Mouse (Mus musculus) heart, embryonic 15.5 days (tissue): ENCODE data around the gene Carmil3. TPM values are rescaled to one million over a fixed set of nuclear protein-coding genes. Genes with fewer than 3 reads are reported as not detected.

Experiments
- ATAC-seq: fragments of 200-750 bp; cut with Nextera tagmentation; replicated peaks from 2 replicates; pipeline ENCODE4 v1.8.0; 2017; ENCODE audit warnings: low read depth, moderate TSS enrichment; ENCODE audit not compliant: insufficient number of reproducible peaks, insufficient read depth, low FRiP score
- H3K27ac ChIP-seq: fragments of 300-500 bp; sonication (generic); 2 replicates; pipeline ENCODE4 v1.5.1; 2015; ENCODE audit warnings: mild to moderate bottlenecking, inconsistent platforms
- H3K27me3 ChIP-seq: fragments of 300-500 bp; sonication (generic); 2 replicates; pipeline ENCODE4 v1.6.1; 2015; ENCODE audit warnings: inconsistent platforms
- H3K36me3 ChIP-seq: fragments of 300-500 bp; sonication (generic); 2 replicates; pipeline ENCODE4 v1.6.1; 2015; ENCODE audit warnings: mild to moderate bottlenecking, inconsistent platforms
- H3K4me1 ChIP-seq: fragments of 300-500 bp; sonication (generic); replicated peaks from 2 replicates; pipeline ENCODE4 v1.6.1; 2015; ENCODE audit warnings: inconsistent platforms
- H3K4me2 ChIP-seq: fragments of 300-500 bp; sonication (generic); 2 replicates; pipeline ENCODE4 v1.6.1; 2015; ENCODE audit warnings: inconsistent platforms, mild to moderate bottlenecking, moderate library complexity
- H3K4me3 ChIP-seq: fragments of 300-500 bp; sonication (generic); 2 replicates; pipeline ENCODE4 v1.5.1; 2015; ENCODE audit warnings: mild to moderate bottlenecking, inconsistent platforms
- H3K9ac ChIP-seq: fragments of 300-500 bp; sonication (generic); 2 replicates; pipeline ENCODE4 v1.6.1; 2015; ENCODE audit warnings: mild to moderate bottlenecking, inconsistent platforms
- H3K9me3 ChIP-seq: fragments of 300-500 bp; sonication (generic); replicated peaks from 2 replicates; pipeline ENCODE4 v1.6.1; 2016; ENCODE audit warnings: inconsistent platforms
- WGBS: fragments of 180-500 bp; shearing (Covaris S2); methylation state at CpG from one replicate; pipeline ENCODE4 v1.1.7; 2015; ENCODE audit warnings: mixed read lengths; 5-methylcytosine and 5-hydroxymethylcytosine counted together
- polyA plus RNA-seq: library from polyadenylated mRNA; unstranded; fragments of >200 nt; fragmentation: Nextera tagmentation; extraction: Ambion mirVana; gene quantifications from 2 replicates; pipeline ENCODE4 v1.2.1, GENCODE M21; 2015

Carmil3 gene
- polyA plus RNA-seq, result 1.1 and 1.8 TPM in 2 replicates

DNA sequence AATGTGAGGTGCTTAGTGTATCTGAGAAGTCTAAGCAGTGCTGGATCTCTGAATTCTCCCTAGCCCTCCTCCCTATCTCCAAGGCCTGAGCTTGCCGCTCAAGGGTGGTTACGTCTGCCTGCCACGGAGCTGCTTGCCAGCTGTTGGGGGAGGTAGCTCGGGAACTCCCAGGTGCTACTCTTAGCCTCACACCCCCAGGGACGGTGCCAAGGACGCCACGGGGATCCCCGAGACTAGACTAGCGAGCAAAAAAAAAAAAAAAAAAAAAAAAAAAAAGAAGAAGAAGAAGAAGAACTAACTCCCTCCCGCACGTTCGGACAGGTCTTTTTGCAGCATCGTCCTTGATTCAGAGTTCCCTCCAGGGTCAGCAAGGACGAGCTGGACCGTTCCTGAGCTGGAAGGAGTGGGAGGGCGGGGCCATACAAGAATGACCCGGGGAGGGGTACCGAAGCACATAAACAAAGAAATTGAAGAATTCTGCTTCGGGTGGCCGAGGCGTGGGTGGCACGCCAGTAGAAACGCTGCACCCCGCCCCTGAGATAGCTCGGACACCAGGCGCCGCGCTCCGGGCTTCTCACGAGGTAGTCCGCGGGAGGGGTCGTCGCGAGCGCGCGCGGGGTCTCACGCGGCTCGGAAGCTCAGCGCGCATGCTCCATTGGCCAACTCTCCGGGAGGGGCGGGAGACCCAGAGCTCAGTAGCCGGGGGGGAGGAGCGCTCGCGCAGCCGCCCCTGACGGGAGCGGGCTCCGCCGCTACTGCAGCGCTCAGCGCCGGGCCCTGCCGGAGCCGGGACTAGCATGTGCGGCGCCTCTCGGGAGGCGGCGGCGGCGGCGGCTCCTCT lies at the start of gene Carmil3:
Carmil3 (plus strand) TSS at position 291 of the 841 bp plus-strand sequence.
- H3K9me3 ChIP-seq, result no peaks in the 10 kb centered on the region
- peak within 1 kb of the TSS; percentile 57 for H3K27ac ChIP-seq
- peak within 1 kb of the TSS; percentile 79 for H3K4me3 ChIP-seq
- no peaks in the 10 kb centered on the region; the same call in 1 of the 2 replicates for H3K36me3 ChIP-seq
- 1% methylated on average over 51 of the region's 68 CpGs for WGBS
- peak; percentile 83 for ATAC-seq
- peaks cover 3% of the 10 kb centered on the region for H3K27me3 ChIP-seq
- H3K4me2 ChIP-seq, result peak within 1 kb of the TSS; percentile 100
- H3K9ac ChIP-seq, result peak within 1 kb of the TSS; percentile 68
- H3K4me1 ChIP-seq, result peaks cover 18% of the 10 kb centered on the region

DNA sequence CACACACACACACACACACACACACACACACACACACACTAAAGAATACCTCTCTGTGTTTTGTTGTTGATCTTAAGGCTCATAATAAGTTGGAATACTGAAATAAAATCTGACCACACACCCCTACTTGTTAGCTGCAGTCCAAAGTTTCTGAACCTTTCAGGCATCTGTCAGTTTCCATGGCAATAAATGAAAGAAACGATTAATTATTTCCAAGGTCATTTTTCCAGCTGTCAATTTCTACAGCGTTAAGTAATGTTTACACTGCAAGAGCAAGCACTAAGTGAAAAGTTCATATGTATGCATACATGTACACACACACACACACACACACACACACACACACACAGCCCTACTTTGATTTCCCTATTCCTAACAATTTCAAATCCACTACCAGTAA lies 32.8 kb upstream of the Carmil3 start:
- 84% methylated on average over 2 of the region's 2 CpGs for WGBS
- H3K9ac ChIP-seq, result no peak overlapping the region
- no peak for ATAC-seq

DNA sequence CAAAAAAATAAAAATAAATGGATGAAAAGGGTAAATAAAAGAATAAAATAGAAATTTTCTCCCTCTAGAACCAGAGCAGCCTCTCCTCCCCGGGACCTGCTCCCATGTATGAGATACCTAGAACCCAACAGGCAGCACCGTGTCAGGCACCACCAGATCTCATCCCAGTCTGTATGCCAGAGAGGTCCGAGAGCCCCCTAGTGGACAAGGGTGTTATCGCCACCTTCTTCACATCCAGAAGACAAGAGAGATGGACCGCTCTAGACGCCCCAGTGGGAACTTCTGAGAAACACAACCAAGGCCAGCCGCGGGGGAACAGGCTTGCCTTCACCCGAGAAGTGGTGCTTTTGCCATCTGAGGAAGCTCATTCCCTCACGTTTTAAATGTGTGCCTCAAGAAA lies 32.2 kb upstream of the Carmil3 start:
- no peak overlapping the region for H3K27ac ChIP-seq
- 0 out of 2 replicates have a peak, but pooled peaks cover 4% of the 10 kb centered on the region for H3K27me3 ChIP-seq
- H3K4me2 ChIP-seq, result no peak overlapping the region
- no peaks in the 10 kb centered on the region for H3K4me1 ChIP-seq
- no peaks in the 10 kb centered on the region for H3K36me3 ChIP-seq
- H3K4me3 ChIP-seq, result no peak overlapping the region
- ATAC-seq, result no peak
- 12% methylated on average over 10 of the region's 10 CpGs for WGBS
- no peak overlapping the region for H3K9ac ChIP-seq
- no peaks in the 10 kb centered on the region for H3K9me3 ChIP-seq

More for the DNA sequence above, 32.8 kb upstream of the Carmil3 start:
- Histone ChIP-seq H3K4me3 (no peak overlapping the region), H3K27ac (no peak overlapping the region), H3K9me3 (no peaks in the 10 kb centered on the region), H3K36me3 (no peaks in the 10 kb centered on the region), H3K4me1 (no peaks in the 10 kb centered on the region), H3K4me2 (no peak overlapping the region), H3K27me3 (0 out of 2 replicates have a peak, but pooled peaks cover 4% of the 10 kb centered on the region)

- H3K4me2 ChIP-seq, result no peak overlapping the region
- H3K9me3 ChIP-seq, result no peaks in the 10 kb centered on the region
- WGBS, result 73% methylated on average over 3 of the region's 3 CpGs
- H3K4me3 ChIP-seq, result no peak overlapping the region
- H3K36me3 ChIP-seq, result no peaks in the 10 kb centered on the region
- no peaks in the 10 kb centered on the region for H3K4me1 ChIP-seq
- no peak overlapping the region for H3K9ac ChIP-seq
- no peak overlapping the region for H3K27ac ChIP-seq
- ATAC-seq, result no peak
- H3K27me3 ChIP-seq, result 0 out of 2 replicates have a peak, but pooled peaks cover 4% of the 10 kb centered on the region
Measured at GRCm38 (mm10) chr14:55458761-55459160, 31.7 kb upstream of the Carmil3 start.

DNA sequence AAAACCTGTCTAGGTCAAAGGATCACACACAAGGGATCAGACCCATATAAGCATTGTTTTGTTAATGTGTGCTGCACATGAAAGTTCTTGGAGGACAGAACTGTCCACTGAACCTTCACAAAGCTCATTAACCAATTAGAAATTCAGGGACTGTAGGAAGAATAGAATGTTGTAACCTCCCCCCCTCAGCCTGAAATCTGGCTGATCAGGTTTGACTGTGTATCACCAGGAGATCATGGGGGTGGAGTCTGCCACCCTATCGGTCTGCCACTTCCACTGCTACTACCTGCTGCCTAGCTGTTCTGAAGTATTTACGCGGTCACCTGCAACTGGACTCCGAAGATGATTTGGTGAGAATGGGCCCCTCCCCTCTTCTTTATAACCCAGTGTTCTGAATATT lies 30.7 kb upstream of the Carmil3 start:
- ATAC-seq, result no peak
- no peak overlapping the region for H3K4me2 ChIP-seq

DNA sequence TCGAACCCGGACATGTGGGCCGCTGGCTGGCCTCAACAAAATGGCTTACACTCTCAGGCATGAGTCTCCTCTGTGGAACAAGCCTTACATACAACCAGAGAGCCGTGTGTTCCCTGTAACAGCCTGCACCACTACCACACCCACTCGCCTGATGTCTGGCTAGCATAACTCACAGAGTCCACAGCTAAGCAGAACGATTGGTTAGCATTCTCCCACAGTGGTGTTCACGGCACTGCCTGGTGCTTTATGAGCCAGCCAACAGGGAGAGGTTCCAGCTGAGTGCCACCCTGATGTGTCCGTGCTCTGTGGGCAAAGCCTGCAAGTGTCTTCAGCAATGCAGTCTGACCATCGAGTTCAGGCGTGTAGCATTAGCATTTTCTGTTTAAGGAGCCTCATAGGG lies 30.2 kb upstream of the Carmil3 start:
- no peaks in the 10 kb centered on the region for H3K9me3 ChIP-seq
- ATAC-seq, result no peak
- 58% methylated on average over 10 of the region's 10 CpGs for WGBS

More for the DNA sequence above, 30.7 kb upstream of the Carmil3 start:
- no peaks in the 10 kb centered on the region for H3K9me3 ChIP-seq
- H3K27ac ChIP-seq, result no peak overlapping the region
- H3K4me3 ChIP-seq, result no peak overlapping the region
- WGBS, result 55% methylated on average over 4 of the region's 4 CpGs
- H3K27me3 ChIP-seq, result 0 out of 2 replicates have a peak, but pooled peaks cover 4% of the 10 kb centered on the region
- no peaks in the 10 kb centered on the region for H3K4me1 ChIP-seq
- no peaks in the 10 kb centered on the region for H3K36me3 ChIP-seq
- H3K9ac ChIP-seq, result no peak overlapping the region

GRCm38 (mm10) chr14:55461757-55462156 lies 28.7 kb upstream of the Carmil3 start:
- Histone ChIP-seq H3K27me3 (0 out of 2 replicates have a peak, but pooled peaks cover 4% of the 10 kb centered on the region), H3K4me1 (no peaks in the 10 kb centered on the region), H3K4me3 (no peak overlapping the region), H3K9me3 (no peaks in the 10 kb centered on the region), H3K9ac (no peak overlapping the region), H3K36me3 (no peaks in the 10 kb centered on the region), H3K4me2 (no peak overlapping the region), H3K27ac (no peak overlapping the region)
- 41% methylated on average over 4 of the region's 4 CpGs for WGBS
- ATAC-seq, result no peak

More for the DNA sequence above, 30.2 kb upstream of the Carmil3 start:
- Histone ChIP-seq H3K4me1 (no peaks in the 10 kb centered on the region), H3K36me3 (no peaks in the 10 kb centered on the region), H3K4me3 (no peak overlapping the region), H3K4me2 (no peak overlapping the region), H3K27ac (no peak overlapping the region), H3K9ac (no peak overlapping the region), H3K27me3 (0 out of 2 replicates have a peak, but pooled peaks cover 4% of the 10 kb centered on the region)

GRCm38 (mm10) chr14:55466481-55466880 lies 24.0 kb upstream of the Carmil3 start:
- Histone ChIP-seq H3K27me3 (no peaks in the 10 kb centered on the region), H3K27ac (no peak overlapping the region), H3K9me3 (no peaks in the 10 kb centered on the region), H3K9ac (no peak overlapping the region), H3K4me3 (no peak overlapping the region), H3K4me2 (no peak overlapping the region), H3K4me1 (peaks cover 10% of the 10 kb centered on the region; the same call in 1 of the 2 replicates), H3K36me3 (no peaks in the 10 kb centered on the region)
- 56% methylated on average over 4 of the region's 4 CpGs for WGBS
- ATAC-seq, result no peak

GRCm38 (mm10) chr14:55467108-55467507 lies 23.3 kb upstream of the Carmil3 start:
- Histone ChIP-seq H3K4me1 (peaks cover 10% of the 10 kb centered on the region; the same call in 1 of the 2 replicates), H3K9me3 (no peaks in the 10 kb centered on the region), H3K27ac (no peak overlapping the region), H3K4me2 (no peak overlapping the region), H3K9ac (no peak overlapping the region), H3K36me3 (no peaks in the 10 kb centered on the region), H3K4me3 (no peak overlapping the region), H3K27me3 (no peaks in the 10 kb centered on the region)
- WGBS, result 51% methylated on average over 7 of the region's 7 CpGs
- ATAC-seq, result no peak

- H3K9me3 ChIP-seq, result no peaks in the 10 kb centered on the region
- H3K4me3 ChIP-seq, result no peak overlapping the region
- H3K36me3 ChIP-seq, result no peaks in the 10 kb centered on the region
- H3K4me1 ChIP-seq, result peaks cover 10% of the 10 kb centered on the region; the same call in 1 of the 2 replicates
- no peak overlapping the region for H3K27ac ChIP-seq
- H3K4me2 ChIP-seq, result no peak overlapping the region
- 71% methylated on average over 2 of the region's 2 CpGs for WGBS
- H3K9ac ChIP-seq, result no peak overlapping the region
- no peaks in the 10 kb centered on the region for H3K27me3 ChIP-seq
- ATAC-seq, result no peak
Measured at GRCm38 (mm10) chr14:55468301-55468741, 22.1 kb upstream of the Carmil3 start.

DNA sequence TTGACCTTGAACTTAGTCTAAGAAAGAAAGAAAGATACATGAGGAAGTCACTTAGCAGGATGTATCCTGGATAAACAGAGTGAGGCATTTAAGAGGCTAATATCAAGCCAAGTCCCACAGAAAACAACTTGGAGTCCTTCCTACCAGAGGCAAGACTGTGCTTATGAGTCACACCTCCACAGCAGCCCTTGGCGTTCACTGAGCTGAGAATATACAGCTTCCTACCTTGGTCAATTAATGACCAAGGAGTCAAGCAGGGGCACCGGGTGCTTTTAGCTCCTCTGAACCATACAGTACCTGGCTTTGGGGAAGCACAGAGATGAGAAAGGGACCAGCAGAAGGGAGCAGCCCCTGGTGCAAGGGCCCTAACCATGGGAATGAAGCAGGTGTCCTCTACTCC lies 21.4 kb upstream of the Carmil3 start:
- no peak overlapping the region for H3K27ac ChIP-seq

More for the DNA sequence above, 21.4 kb upstream of the Carmil3 start:
- ATAC-seq, result no peak
- H3K4me3 ChIP-seq, result no peak overlapping the region
- H3K9me3 ChIP-seq, result no peaks in the 10 kb centered on the region
- H3K4me2 ChIP-seq, result no peak overlapping the region
- H3K36me3 ChIP-seq, result no peaks in the 10 kb centered on the region
- no peak overlapping the region for H3K9ac ChIP-seq
- peaks cover 10% of the 10 kb centered on the region; the same call in 1 of the 2 replicates for H3K4me1 ChIP-seq
- no peaks in the 10 kb centered on the region for H3K27me3 ChIP-seq
- 61% methylated on average over 2 of the region's 2 CpGs for WGBS
